Mouse (Mus musculus) embryonic facial prominence, embryonic 13.5 days (tissue): Measurements from ENCODE around the gene Hibadh. TPM values are rescaled to one million over a fixed set of nuclear protein-coding genes. Genes with fewer than 3 reads are reported as not detected.

ENCODE experiments used
- ATAC-seq: fragments of 200-750 bp; cut with Nextera tagmentation; 2 replicates; pipeline ENCODE4 v1.8.0; 2017; ENCODE audit warnings: low read depth; ENCODE audit not compliant: insufficient number of reproducible peaks, insufficient read depth, low FRiP score, low TSS enrichment
- H3K27ac ChIP-seq: fragments of 300-500 bp; sonication (generic); 2 replicates; pipeline ENCODE4 v1.5.1; 2015; ENCODE audit warnings: moderate library complexity, mild to moderate bottlenecking, inconsistent platforms
- H3K27me3 ChIP-seq: fragments of 300-500 bp; sonication (generic); 2 replicates; pipeline ENCODE4 v1.6.1; 2015; ENCODE audit warnings: mild to moderate bottlenecking, inconsistent platforms
- H3K36me3 ChIP-seq: fragments of 300-500 bp; sonication (generic); 2 replicates; pipeline ENCODE4 v1.6.1; 2015; ENCODE audit warnings: mild to moderate bottlenecking, inconsistent platforms
- H3K4me1 ChIP-seq: fragments of 300-500 bp; sonication (generic); 2 replicates; pipeline ENCODE4 v1.6.1; 2015; ENCODE audit warnings: inconsistent platforms
- H3K4me2 ChIP-seq: fragments of 300-500 bp; sonication (generic); 2 replicates; pipeline ENCODE4 v1.6.1; 2015; ENCODE audit warnings: moderate library complexity, mild to moderate bottlenecking, inconsistent platforms
- H3K4me3 ChIP-seq: fragments of 300-500 bp; sonication (generic); 2 replicates; pipeline ENCODE4 v1.5.1; 2015; ENCODE audit warnings: mild to moderate bottlenecking, inconsistent platforms
- H3K9ac ChIP-seq: fragments of 300-500 bp; sonication (generic); 2 replicates; pipeline ENCODE4 v1.6.1; 2015; ENCODE audit warnings: mild to moderate bottlenecking, inconsistent platforms
- H3K9me3 ChIP-seq: fragments of 300-500 bp; sonication (generic); 2 replicates; pipeline ENCODE4 v1.6.1; 2016; ENCODE audit warnings: inconsistent platforms
- WGBS: fragments of 180-500 bp; shearing (Covaris S2); methylation state at CpG from one replicate; pipeline ENCODE4 v1.1.7; 2015; ENCODE audit warnings: mixed read lengths; 5-methylcytosine and 5-hydroxymethylcytosine counted together
- polyA plus RNA-seq: library from polyadenylated mRNA; unstranded; fragments of >200 nt; fragmentation: Nextera tagmentation; extraction: Ambion mirVana; gene quantifications from 2 replicates; pipeline ENCODE4 v1.2.1, GENCODE M21; 2015

The Hibadh gene
- polyA plus RNA-seq, 1 experiment from 2014 or later = 80.4 TPM

DNA sequence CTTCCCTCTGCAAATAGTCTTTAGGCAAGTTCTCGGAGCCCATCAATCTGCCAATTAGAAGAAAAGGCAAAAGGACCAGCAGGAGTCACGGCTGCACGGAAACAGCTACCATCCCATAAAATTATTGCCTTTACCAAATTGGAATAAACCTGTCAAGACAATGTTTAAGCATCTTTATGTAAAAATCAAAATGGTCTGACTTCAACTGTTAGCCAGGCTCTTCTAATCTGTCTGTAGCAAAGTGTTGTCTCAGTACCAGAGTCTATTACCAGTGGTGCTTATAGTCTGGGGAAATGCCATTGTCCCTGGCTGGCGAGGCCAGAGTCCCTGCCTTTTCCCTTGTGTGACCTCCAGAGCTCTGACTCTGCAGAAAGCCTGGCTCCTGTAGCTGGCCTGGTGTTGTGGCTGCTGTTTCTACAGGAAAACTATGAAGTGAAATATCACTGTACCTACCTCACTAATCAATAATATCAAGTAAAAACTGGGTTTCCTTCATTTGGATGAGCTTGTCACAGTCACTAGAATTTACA lies 126.2 kb downstream of the Hibadh start:
- Histone ChIP-seq H3K4me3 (no peak overlapping the region), H3K9me3 (no peaks in the 10 kb centered on the region), H3K9ac (no peak overlapping the region), H3K27me3 (0 out of 2 replicates have a peak, but pooled peaks cover 5% of the 10 kb centered on the region), H3K4me2 (no peak overlapping the region), H3K4me1 (no peaks in the 10 kb centered on the region), H3K36me3 (no peaks in the 10 kb centered on the region), H3K27ac (no peak overlapping the region)
- 27% methylated on average over 4 of the region's 4 CpGs for WGBS
- no peak for ATAC-seq

DNA sequence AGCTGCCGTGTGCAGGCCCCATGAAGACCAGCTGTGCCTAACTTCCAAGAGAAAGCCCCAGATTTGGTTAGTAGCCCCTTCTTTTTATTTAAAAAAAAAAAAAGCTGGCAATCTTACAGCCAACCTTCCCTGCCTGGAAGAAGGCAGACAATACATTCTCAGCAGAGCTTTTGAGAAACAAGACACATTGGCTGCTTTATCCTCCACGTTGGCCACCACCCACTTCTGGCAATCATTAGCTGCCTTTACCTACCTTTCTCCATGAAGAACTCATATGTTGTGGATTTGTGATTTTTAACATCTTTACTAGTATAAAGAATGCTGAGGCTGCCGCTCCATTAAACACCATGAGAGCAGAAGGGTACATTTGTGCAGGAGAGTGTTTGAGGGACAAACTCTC lies 131.4 kb downstream of the Hibadh start:
- no peak for ATAC-seq
- no peak overlapping the region for H3K4me3 ChIP-seq
- no peak overlapping the region for H3K9ac ChIP-seq
- H3K4me2 ChIP-seq = no peak overlapping the region
- no peaks in the 10 kb centered on the region for H3K36me3 ChIP-seq
- H3K27ac ChIP-seq = no peak overlapping the region
- H3K4me1 ChIP-seq = no peaks in the 10 kb centered on the region
- no peaks in the 10 kb centered on the region for H3K27me3 ChIP-seq
- H3K9me3 ChIP-seq = no peaks in the 10 kb centered on the region
- WGBS = 78% methylated on average over 3 of the region's 3 CpGs

DNA sequence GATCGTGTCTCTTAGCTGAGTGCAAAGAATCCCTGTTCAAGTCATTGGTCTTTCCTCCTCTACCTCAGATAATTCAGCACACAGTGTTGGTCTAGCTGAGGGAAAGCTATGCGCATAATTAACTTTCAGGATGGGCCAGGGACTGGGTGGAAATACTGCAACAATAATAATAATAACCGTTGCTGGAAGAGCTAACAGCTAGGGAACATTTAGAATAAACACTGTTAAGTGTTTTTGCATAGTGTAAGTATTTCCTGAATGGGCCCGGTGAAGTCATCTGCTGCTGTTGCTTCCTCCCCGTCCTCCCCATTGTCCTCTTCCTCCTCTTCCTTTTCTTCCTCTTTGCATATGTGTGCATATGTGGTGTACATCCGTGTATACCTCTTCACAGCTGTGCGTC lies 132.2 kb downstream of the Hibadh start:
- no peak overlapping the region for H3K4me2 ChIP-seq
- H3K36me3 ChIP-seq = no peaks in the 10 kb centered on the region
- H3K27ac ChIP-seq = no peak overlapping the region
- H3K27me3 ChIP-seq = no peaks in the 10 kb centered on the region
- no peaks in the 10 kb centered on the region for H3K9me3 ChIP-seq
- H3K4me1 ChIP-seq = no peaks in the 10 kb centered on the region
- WGBS = 86% methylated on average over 7 of the region's 7 CpGs
- no peak overlapping the region for H3K4me3 ChIP-seq
- no peak overlapping the region for H3K9ac ChIP-seq
- ATAC-seq = no peak

DNA sequence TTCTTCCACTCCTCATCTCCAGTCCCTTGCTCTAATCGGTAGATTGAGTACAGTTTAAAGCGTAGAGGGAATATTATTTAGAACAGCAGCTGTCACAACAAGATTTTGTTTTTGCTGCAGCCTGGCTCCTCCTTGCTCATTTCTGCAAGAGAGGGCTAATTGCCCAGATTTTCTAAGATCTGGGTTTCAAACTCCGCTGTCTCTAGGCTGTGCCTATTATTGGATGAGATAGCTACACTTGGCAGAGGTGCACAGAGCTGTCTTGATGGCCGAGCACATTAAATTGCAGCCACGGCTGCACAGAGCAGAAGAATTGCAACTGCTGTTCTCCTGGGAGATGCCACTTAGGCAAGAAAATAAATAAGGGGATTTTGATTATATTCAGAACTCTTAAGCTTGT lies 133.0 kb downstream of the Hibadh start:
- WGBS = 67% methylated on average over 5 of the region's 5 CpGs
- Histone ChIP-seq H3K9me3 (no peaks in the 10 kb centered on the region), H3K9ac (no peak overlapping the region), H3K27ac (no peak overlapping the region; the same call in 1 of the 2 replicates), H3K4me2 (no peak overlapping the region), H3K4me1 (no peaks in the 10 kb centered on the region), H3K36me3 (no peaks in the 10 kb centered on the region), H3K27me3 (no peaks in the 10 kb centered on the region), H3K4me3 (no peak overlapping the region)
- no peak for ATAC-seq

DNA sequence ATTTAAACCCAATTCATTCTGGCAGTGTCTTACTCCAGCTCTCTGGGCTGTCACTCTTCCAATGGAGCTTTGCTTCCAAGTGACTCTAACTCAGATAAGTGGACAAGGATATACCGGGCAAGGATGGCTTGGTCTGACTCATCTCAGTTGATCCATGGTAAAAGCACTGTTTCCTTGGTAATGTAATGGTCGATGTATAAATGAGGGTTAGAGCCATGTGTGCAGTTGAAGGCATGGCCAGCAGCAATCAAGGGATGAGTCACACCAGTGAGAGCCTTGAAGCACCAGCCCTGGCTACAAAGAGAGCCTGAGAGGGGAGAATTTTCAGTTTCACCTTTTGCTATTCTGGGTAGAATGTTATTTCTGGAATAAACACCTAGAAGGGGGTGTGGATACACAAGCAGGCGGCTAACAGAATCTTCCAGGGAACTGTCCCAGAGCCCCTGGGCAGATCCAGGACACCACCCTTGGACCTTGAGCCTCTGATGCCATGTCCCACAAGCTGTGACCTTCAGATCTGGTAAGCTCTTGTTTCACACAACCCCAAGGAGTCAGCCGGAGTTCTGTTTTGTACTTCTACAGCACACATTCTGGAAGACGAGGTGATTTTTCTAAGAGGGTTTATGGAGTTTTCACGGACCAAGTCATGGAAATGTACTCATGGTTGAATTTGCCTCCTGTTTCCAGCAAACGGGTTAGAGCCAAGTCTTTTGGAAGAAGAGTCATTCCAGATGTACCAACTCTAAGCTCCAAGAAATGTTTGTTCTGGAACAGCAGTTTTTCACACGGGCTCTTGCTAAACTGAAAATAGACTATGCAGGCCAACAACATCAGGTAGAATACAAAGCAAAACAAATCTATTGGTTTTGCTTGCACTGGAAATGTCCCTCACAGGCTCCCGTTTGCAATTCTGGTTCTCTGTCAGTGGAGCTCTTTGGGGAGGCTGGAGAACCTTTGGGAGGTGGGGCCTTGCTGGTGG lies 134.1 kb downstream of the Hibadh start:
- 89% methylated on average over 9 of the region's 9 CpGs for WGBS

DNA sequence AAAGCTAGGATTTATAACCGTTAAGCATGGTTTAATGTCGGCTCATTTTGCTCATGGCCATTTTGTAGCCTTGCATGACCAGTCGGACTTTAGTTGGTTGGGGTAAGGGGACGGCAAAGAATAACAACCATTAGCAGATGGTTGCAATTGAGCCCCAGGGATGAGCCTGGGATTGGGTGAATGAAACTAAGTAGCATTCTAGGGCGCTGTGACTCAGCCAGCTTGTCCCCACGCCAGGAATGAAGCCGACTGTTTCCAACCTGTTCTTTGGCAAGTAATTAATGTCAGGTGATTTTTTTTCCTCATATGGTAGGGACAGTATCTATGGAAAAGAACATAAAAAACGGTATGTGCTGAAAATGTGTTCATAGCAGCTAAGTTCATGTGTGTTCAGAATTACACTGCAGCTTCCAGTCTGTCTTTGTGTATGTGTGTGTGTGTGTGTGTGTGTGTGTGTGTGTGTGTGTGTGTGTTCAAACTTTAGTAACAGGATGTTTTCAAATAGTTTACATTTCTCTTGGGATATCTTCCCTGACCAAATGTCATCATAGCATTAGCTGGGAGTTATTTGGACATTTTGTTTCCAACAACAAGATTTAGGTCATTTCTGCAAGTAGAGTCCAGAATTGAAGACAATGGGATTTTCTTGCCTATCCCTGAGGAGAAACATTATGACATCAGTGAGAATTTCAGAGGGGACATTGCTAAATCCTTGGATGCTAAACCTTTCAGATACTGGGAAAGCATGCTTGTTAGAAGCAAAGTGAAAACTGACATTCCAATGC lies 135.3 kb downstream of the Hibadh start:
- no peak overlapping the region for H3K27ac ChIP-seq
- no peaks in the 10 kb centered on the region for H3K9me3 ChIP-seq
- H3K4me2 ChIP-seq = no peak overlapping the region
- H3K27me3 ChIP-seq = no peaks in the 10 kb centered on the region
- no peaks in the 10 kb centered on the region for H3K4me1 ChIP-seq
- no peaks in the 10 kb centered on the region for H3K36me3 ChIP-seq
- no peak overlapping the region for H3K9ac ChIP-seq
- ATAC-seq = no peak
- WGBS = 37% methylated on average over 8 of the region's 8 CpGs
- H3K4me3 ChIP-seq = no peak overlapping the region

More for the DNA sequence above, 134.1 kb downstream of the Hibadh start:
- ATAC-seq = no peak
- H3K4me2 ChIP-seq = no peak overlapping the region
- no peaks in the 10 kb centered on the region for H3K9me3 ChIP-seq
- H3K4me3 ChIP-seq = no peak overlapping the region
- no peaks in the 10 kb centered on the region for H3K4me1 ChIP-seq
- H3K9ac ChIP-seq = no peak overlapping the region
- no peak overlapping the region for H3K27ac ChIP-seq
- H3K27me3 ChIP-seq = no peaks in the 10 kb centered on the region
- no peaks in the 10 kb centered on the region for H3K36me3 ChIP-seq

DNA sequence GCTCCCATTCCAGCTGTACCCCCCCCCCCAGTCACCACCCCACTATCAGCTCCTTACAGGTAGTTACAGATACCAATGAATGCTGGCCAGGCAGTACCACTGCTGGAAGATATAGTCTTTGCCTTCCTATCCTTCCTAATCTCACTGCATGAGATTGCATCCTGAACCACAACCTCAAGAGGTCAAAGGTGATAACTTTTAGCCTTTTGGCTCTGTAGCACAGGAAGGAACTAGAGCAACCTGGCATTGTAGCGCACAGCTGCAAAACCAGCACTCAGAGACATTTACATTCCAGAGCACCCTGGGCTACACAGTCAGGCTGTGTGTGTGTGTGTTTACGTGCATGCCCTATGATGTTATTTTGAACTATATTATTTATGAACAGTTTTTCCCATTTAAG lies 137.2 kb downstream of the Hibadh start:
- H3K27ac ChIP-seq = no peak overlapping the region
- no peak overlapping the region for H3K4me2 ChIP-seq
- H3K36me3 ChIP-seq = no peaks in the 10 kb centered on the region
- 72% methylated on average over 2 of the region's 2 CpGs for WGBS
- H3K9ac ChIP-seq = no peak overlapping the region
- ATAC-seq = no peak
- H3K27me3 ChIP-seq = no peaks in the 10 kb centered on the region
- no peaks in the 10 kb centered on the region for H3K9me3 ChIP-seq
- H3K4me3 ChIP-seq = no peak overlapping the region
- no peaks in the 10 kb centered on the region for H3K4me1 ChIP-seq

DNA sequence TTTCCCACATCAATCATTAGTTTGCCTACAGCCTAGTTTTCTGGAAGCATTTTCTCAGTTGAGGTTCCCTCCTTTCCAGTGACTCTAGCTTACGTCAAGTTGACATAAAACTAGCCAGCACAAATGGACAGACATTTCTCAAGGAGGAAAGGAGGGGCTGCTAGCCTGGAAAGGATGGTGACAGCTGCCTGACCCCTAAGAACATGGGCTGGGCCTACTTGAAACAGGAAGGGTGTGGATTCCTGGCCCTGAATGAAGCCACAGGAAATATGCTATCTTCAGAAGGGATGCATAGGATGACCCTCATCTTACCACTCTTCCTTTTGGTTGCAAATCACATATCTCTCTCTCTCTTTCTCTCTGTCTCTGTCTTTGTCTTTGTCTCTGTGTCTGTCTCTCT lies 138.7 kb downstream of the Hibadh start:
- Histone ChIP-seq H3K9ac (no peak overlapping the region), H3K4me1 (no peaks in the 10 kb centered on the region), H3K36me3 (no peaks in the 10 kb centered on the region), H3K27ac (no peak overlapping the region), H3K4me3 (no peak overlapping the region), H3K4me2 (no peak overlapping the region), H3K27me3 (no peaks in the 10 kb centered on the region), H3K9me3 (no peaks in the 10 kb centered on the region)
- WGBS = 89% methylated on average over 1 of the region's 1 CpGs
- no peak for ATAC-seq

Other genes with a start within 250 kb of the Hibadh start
- 175 and 177 TPM in 2 replicates for gene Tax1bp1, start 73.3 kb upstream of the Hibadh start, polyA plus RNA-seq